Mouse (Mus musculus): ENCODE data around the gene Ubash3b. TPM values are rescaled to one million over a fixed set of nuclear protein-coding genes. Genes with fewer than 3 reads are reported as not detected.

The Ubash3b gene
- polyA plus RNA-seq, 1 experiment: 2.9 TPM

DNA sequence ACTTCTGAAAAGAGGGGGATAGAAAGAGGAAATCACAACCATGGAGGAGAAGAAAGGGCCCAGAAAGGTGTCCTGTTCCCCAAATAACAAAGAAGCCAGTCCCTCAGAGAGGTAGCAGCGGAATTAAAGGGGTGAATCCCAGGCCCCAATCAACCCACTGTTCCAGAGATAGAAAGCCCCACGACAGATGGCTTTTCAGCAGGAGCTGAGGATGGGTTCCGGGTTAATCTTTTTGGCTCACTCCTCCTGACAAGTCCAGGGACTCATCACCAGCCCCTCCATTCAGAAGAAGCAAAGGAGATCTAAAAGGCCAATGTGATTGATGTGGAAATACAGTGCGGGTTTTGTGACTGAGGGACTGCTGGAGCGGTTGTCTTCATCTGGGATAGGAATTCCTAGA lies 117.9 kb downstream of the Ubash3b start:
- Histone ChIP-seq H3K4me1 (ENCODE audit: control insufficient read depth, insufficient read depth, low read length) (no peaks in the 10 kb centered on the region), H3K27me3 (ENCODE audit: control insufficient read depth, insufficient read depth, low read length, poor library complexity, severe bottlenecking) (no peaks in the 10 kb centered on the region), H3K9ac (ENCODE audit: low read depth, poor library complexity, severe bottlenecking) (no peak overlapping the region), H3K27ac (ENCODE audit: insufficient read depth, low read length) (no peak overlapping the region), H3K36me3 (ENCODE audit: control insufficient read depth, insufficient read depth, low read length, poor library complexity, severe bottlenecking) (no peaks in the 10 kb centered on the region), H3K9me3 (replicated peaks; ENCODE audit: control insufficient read depth, insufficient read depth, low read length, poor library complexity, severe bottlenecking) (no peaks in the 10 kb centered on the region), H3K4me3 (ENCODE audit: low read depth, low read length) (no peak overlapping the region)
- TF ChIP-seq EP300 (IDR thresholded peaks at IDR 0.05; ENCODE audit: insufficient read depth, low read depth, low read length): no peak
- TF ChIP-seq POLR2A (IDR thresholded peaks at IDR 0.05; ENCODE audit: insufficient read depth, low read length): no peak
- TF ChIP-seq CTCF (IDR thresholded peaks at IDR 0.05; ENCODE audit: low read depth, low read length): no peak

DNA sequence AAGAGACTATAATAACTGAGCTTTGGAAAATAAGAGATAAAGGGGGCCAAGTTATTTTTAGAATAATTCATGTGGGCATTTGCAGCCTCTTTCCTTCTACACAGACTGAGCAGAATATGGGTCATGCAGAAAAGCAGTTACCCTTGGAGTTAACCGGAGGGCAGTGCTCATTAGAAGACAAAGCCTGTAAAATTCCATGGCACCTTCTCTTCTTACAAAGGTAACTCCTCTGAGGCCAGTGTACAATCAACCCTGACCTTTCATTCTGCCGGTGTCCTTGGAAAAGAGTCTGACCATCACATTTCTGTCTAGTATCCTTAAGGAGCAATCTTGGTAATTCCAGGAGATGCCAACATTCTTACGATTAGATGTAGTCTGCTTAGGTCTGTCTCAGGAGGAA lies 120.1 kb downstream of the Ubash3b start:
- no peak for TF ChIP-seq CTCF (IDR thresholded peaks at IDR 0.05; ENCODE audit: low read depth, low read length)
- no peak for TF ChIP-seq POLR2A (IDR thresholded peaks at IDR 0.05; ENCODE audit: insufficient read depth, low read length)
- no peak for TF ChIP-seq EP300 (IDR thresholded peaks at IDR 0.05; ENCODE audit: insufficient read depth, low read depth, low read length)
- H3K9me3 ChIP-seq (replicated peaks; ENCODE audit: control insufficient read depth, insufficient read depth, low read length, poor library complexity, severe bottlenecking): no peaks in the 10 kb centered on the region
- H3K4me1 ChIP-seq (ENCODE audit: control insufficient read depth, insufficient read depth, low read length): no peaks in the 10 kb centered on the region
- H3K36me3 ChIP-seq (ENCODE audit: control insufficient read depth, insufficient read depth, low read length, poor library complexity, severe bottlenecking): no peaks in the 10 kb centered on the region
- no peak overlapping the region for H3K4me3 ChIP-seq (ENCODE audit: low read depth, low read length)
- no peak overlapping the region for H3K9ac ChIP-seq (ENCODE audit: low read depth, poor library complexity, severe bottlenecking)
- no peak overlapping the region for H3K27ac ChIP-seq (ENCODE audit: insufficient read depth, low read length)
- no peaks in the 10 kb centered on the region for H3K27me3 ChIP-seq (ENCODE audit: control insufficient read depth, insufficient read depth, low read length, poor library complexity, severe bottlenecking)

- H3K36me3 ChIP-seq (ENCODE audit: control insufficient read depth, insufficient read depth, low read length, poor library complexity, severe bottlenecking): no peaks in the 10 kb centered on the region
- H3K27ac ChIP-seq (ENCODE audit: insufficient read depth, low read length): no peak overlapping the region
- H3K4me3 ChIP-seq (ENCODE audit: low read depth, low read length): no peak overlapping the region
- no peaks in the 10 kb centered on the region for H3K4me1 ChIP-seq (ENCODE audit: control insufficient read depth, insufficient read depth, low read length)
- H3K27me3 ChIP-seq (ENCODE audit: control insufficient read depth, insufficient read depth, low read length, poor library complexity, severe bottlenecking): no peaks in the 10 kb centered on the region
- H3K9ac ChIP-seq (ENCODE audit: low read depth, poor library complexity, severe bottlenecking): no peak overlapping the region
- TF ChIP-seq POLR2A (IDR thresholded peaks at IDR 0.05; ENCODE audit: insufficient read depth, low read length) (no peak), CTCF (IDR thresholded peaks at IDR 0.05; ENCODE audit: low read depth, low read length) (no peak), EP300 (IDR thresholded peaks at IDR 0.05; ENCODE audit: insufficient read depth, low read depth, low read length) (no peak)
- no peaks in the 10 kb centered on the region for H3K9me3 ChIP-seq (replicated peaks; ENCODE audit: control insufficient read depth, insufficient read depth, low read length, poor library complexity, severe bottlenecking)
Observed at GRCm38 (mm10) chr9:41038150-41038664, 123.3 kb downstream of the Ubash3b start.

DNA sequence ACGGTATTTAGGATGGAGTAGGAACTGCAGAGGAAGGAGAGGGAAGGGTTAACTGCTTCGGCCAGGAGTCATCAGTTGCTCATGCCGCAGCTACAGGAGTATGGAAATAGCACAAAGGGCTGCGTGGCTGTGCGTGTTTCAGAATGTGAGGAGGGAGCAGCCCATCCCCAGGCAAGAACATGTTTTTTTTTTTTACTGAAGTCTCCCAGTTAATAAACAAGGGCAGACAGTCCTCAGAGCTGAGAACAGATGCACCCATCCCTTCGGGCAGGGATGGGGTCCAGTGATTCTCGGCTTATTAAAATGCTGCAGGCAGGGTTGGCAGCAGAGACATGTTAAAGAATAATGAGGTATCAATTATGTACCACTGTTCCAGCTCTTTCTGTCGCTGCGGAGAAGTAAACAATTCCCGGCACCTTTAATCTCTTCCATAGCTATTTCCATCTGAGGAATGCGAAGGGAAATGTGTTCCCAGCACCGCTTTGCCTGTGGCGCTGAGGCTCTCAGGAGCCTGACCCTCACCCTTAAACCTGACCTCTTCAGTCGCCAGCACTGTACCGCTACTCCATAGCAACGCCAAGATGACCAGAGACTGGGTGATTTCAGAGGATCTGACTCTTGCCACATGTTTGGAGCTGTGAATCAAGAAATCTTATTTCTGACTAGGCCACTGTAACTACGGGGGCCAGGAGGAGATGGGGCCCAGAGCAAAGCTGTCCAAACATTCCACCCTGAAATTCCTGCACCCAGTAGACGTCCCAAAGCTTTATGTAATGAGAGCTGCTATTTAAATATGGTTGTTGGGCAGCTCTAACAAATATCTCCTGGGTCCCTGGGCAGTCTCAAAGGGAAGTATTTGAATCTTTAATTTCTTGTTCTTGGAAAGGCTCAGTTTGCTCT lies 129.7 kb downstream of the Ubash3b start:
- H3K27ac ChIP-seq (ENCODE audit: insufficient read depth, low read length): no peak overlapping the region
- H3K9ac ChIP-seq (ENCODE audit: low read depth, poor library complexity, severe bottlenecking): no peak overlapping the region

DNA sequence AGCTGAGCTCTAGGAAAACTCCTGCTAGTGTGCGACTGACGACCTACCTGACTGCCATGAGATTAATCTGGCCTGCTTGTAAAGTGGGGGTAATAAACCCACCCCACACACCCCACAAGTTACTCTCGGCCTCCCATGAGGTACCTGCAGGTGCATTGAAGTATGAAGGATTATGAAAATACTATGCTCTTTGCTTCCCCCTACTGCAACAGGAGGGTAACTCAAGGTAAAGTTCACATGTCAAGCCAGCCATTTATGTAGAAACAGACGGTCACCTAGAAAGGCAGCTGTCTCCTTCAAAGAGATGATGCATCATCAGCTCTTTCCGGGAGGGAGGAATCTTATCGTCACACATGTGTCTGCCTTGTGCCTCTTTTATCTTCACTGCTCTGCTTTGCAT lies 131.7 kb downstream of the Ubash3b start:
- no peaks in the 10 kb centered on the region for H3K9me3 ChIP-seq (replicated peaks; ENCODE audit: control insufficient read depth, insufficient read depth, low read length, poor library complexity, severe bottlenecking)
- no peaks in the 10 kb centered on the region for H3K4me1 ChIP-seq (ENCODE audit: control insufficient read depth, insufficient read depth, low read length)
- no peaks in the 10 kb centered on the region for H3K27me3 ChIP-seq (ENCODE audit: control insufficient read depth, insufficient read depth, low read length, poor library complexity, severe bottlenecking)
- no peak overlapping the region for H3K9ac ChIP-seq (ENCODE audit: low read depth, poor library complexity, severe bottlenecking)
- TF ChIP-seq CTCF (IDR thresholded peaks at IDR 0.05; ENCODE audit: low read depth, low read length) (no peak), POLR2A (IDR thresholded peaks at IDR 0.05; ENCODE audit: insufficient read depth, low read length) (no peak), EP300 (IDR thresholded peaks at IDR 0.05; ENCODE audit: insufficient read depth, low read depth, low read length) (no peak)
- H3K27ac ChIP-seq (ENCODE audit: insufficient read depth, low read length): no peak overlapping the region
- no peaks in the 10 kb centered on the region for H3K36me3 ChIP-seq (ENCODE audit: control insufficient read depth, insufficient read depth, low read length, poor library complexity, severe bottlenecking)
- no peak overlapping the region for H3K4me3 ChIP-seq (ENCODE audit: low read depth, low read length)

More for the DNA sequence above, 129.7 kb downstream of the Ubash3b start:
- Histone ChIP-seq H3K9me3 (replicated peaks; ENCODE audit: control insufficient read depth, insufficient read depth, low read length, poor library complexity, severe bottlenecking) (no peaks in the 10 kb centered on the region), H3K4me1 (ENCODE audit: control insufficient read depth, insufficient read depth, low read length) (no peaks in the 10 kb centered on the region), H3K27me3 (ENCODE audit: control insufficient read depth, insufficient read depth, low read length, poor library complexity, severe bottlenecking) (no peaks in the 10 kb centered on the region), H3K36me3 (ENCODE audit: control insufficient read depth, insufficient read depth, low read length, poor library complexity, severe bottlenecking) (no peaks in the 10 kb centered on the region), H3K4me3 (ENCODE audit: low read depth, low read length) (no peak overlapping the region)
- TF ChIP-seq CTCF (IDR thresholded peaks at IDR 0.05; ENCODE audit: low read depth, low read length) (no peak), EP300 (IDR thresholded peaks at IDR 0.05; ENCODE audit: insufficient read depth, low read depth, low read length) (no peak), POLR2A (IDR thresholded peaks at IDR 0.05; ENCODE audit: insufficient read depth, low read length) (no peak)

DNA sequence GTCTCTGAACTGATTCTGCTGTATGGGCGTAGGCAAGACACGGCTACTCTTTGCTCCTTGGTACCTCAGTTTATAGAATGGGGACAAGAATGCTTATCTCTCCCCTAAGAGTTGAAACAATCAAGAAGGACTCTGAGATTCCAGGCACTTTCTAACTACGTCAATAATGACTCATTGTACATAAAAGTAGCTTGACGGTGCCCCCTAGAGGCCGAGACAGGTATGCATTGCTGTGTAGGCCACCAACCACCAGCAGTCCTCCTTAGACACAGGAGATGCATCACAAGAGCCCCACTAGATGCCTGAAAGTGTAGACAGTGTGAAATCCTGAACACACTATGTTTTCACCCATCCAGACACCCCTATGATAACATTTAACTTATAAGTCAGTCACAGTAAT lies 133.0 kb downstream of the Ubash3b start:
- no peaks in the 10 kb centered on the region for H3K4me1 ChIP-seq (ENCODE audit: control insufficient read depth, insufficient read depth, low read length)
- TF ChIP-seq CTCF (IDR thresholded peaks at IDR 0.05; ENCODE audit: low read depth, low read length) (peak; percentile 54), POLR2A (IDR thresholded peaks at IDR 0.05; ENCODE audit: insufficient read depth, low read length) (no peak)

More for the DNA sequence above, 133.0 kb downstream of the Ubash3b start:
- Histone ChIP-seq H3K9me3 (replicated peaks; ENCODE audit: control insufficient read depth, insufficient read depth, low read length, poor library complexity, severe bottlenecking) (no peaks in the 10 kb centered on the region), H3K27me3 (ENCODE audit: control insufficient read depth, insufficient read depth, low read length, poor library complexity, severe bottlenecking) (no peaks in the 10 kb centered on the region), H3K9ac (ENCODE audit: low read depth, poor library complexity, severe bottlenecking) (no peak overlapping the region), H3K36me3 (ENCODE audit: control insufficient read depth, insufficient read depth, low read length, poor library complexity, severe bottlenecking) (no peaks in the 10 kb centered on the region), H3K27ac (ENCODE audit: insufficient read depth, low read length) (no peak overlapping the region), H3K4me3 (ENCODE audit: low read depth, low read length) (no peak overlapping the region)
